Mouse (Mus musculus) thymus, adult 2 months (tissue): Measurements from ENCODE around the gene Platr17. TPM values are rescaled to one million over a fixed set of nuclear protein-coding genes. Genes with fewer than 3 reads are reported as not detected.

ENCODE experiments used
- DNase-seq: peaks from one replicate; pipeline ENCODE4 v3.0.0; 2021
- H3K27ac ChIP-seq: fragments of 200-500 bp; 2 replicates; pipeline ENCODE4 v1.5.1; 2012; ENCODE audit warnings: low read length, control low read depth; ENCODE audit not compliant: control insufficient read depth, insufficient read depth
- H3K27me3 ChIP-seq: fragments of 200-500 bp; 2 replicates; pipeline ENCODE4 v1.6.1; 2012; ENCODE audit warnings: mild to moderate bottlenecking, low read length, moderate library complexity, mixed read lengths; ENCODE audit not compliant: control insufficient read depth, insufficient read depth
- H3K36me3 ChIP-seq: fragments of 200-500 bp; 2 replicates; pipeline ENCODE4 v1.6.1; 2012; ENCODE audit warnings: mild to moderate bottlenecking, low read length, moderate library complexity; ENCODE audit not compliant: control insufficient read depth, insufficient read depth
- H3K4me1 ChIP-seq: fragments of 200-500 bp; replicated peaks from 2 replicates; pipeline ENCODE4 v1.6.1; 2012; ENCODE audit warnings: low read length; ENCODE audit not compliant: control insufficient read depth, insufficient read depth
- H3K4me3 ChIP-seq: fragments of 200-500 bp; 2 replicates; pipeline ENCODE4 v1.5.1; 2012; ENCODE audit warnings: mild to moderate bottlenecking, low read length, control low read depth, moderate library complexity; ENCODE audit not compliant: control insufficient read depth, insufficient read depth
- CTCF ChIP-seq: fragments of 200-500 bp; IDR thresholded peaks from 2 replicates; pipeline ENCODE4 v1.5.1; 2012; ENCODE audit warnings: mild to moderate bottlenecking, control low read depth, low read length, moderate library complexity, borderline replicate concordance; ENCODE audit not compliant: control insufficient read depth, poor library complexity, insufficient read depth; ENCODE audit errors: extremely low read depth
- POLR2A ChIP-seq: fragments of 200-500 bp; IDR thresholded peaks from 2 replicates; pipeline ENCODE4 v1.6.1; 2012; ENCODE audit warnings: mild to moderate bottlenecking, low read length, control low read depth, moderate library complexity; ENCODE audit not compliant: control insufficient read depth, poor library complexity, insufficient read depth; ENCODE audit errors: extremely low read depth
- WGBS: fragments of 180-500 bp; shearing (Covaris S2); methylation state at CpG from one replicate; pipeline ENCODE4 v1.1.7; 2018; 5-methylcytosine and 5-hydroxymethylcytosine counted together
- polyA plus RNA-seq: library from polyadenylated mRNA; depleted of rRNA; stranded (reverse); fragments of >200 nt; gene quantifications from 2 replicates; pipeline ENCODE4 v1.2.3, GENCODE M21; 2012

Gene Platr17
- polyA plus RNA-seq, 1 experiment, result 0.69 TPM

GRCm38 (mm10) chr17:33916847-33917655, 12.1 kb downstream of the Platr17 start:
- Histone ChIP-seq H3K27me3 (no peaks in the 10 kb centered on the region), H3K27ac (no peak overlapping the region), H3K36me3 (peaks cover 15% of the 10 kb centered on the region; the same call in 1 of the 2 replicates), H3K4me3 (no peak overlapping the region), H3K4me1 (peaks cover 18% of the 10 kb centered on the region)
- TF ChIP-seq CTCF (no peak), POLR2A (no peak)
- WGBS, result 92% methylated on average over 31 of the region's 31 CpGs
- no peak for DNase-seq

GRCm38 (mm10) chr17:33917656-33918292, 12.8 kb downstream of the Platr17 start:
- TF ChIP-seq CTCF, result no peak
- TF ChIP-seq POLR2A, result no peak
- Histone ChIP-seq H3K4me3 (no peak overlapping the region), H3K27ac (no peak overlapping the region), H3K4me1 (peaks cover 18% of the 10 kb centered on the region), H3K36me3 (peaks cover 9% of the 10 kb centered on the region; the same call in 1 of the 2 replicates), H3K27me3 (no peaks in the 10 kb centered on the region)
- no peak for DNase-seq
- 95% methylated on average over 18 of the region's 18 CpGs for WGBS

- peak overlapping the region; percentile 92; the same call in 1 of the 2 replicates for H3K4me3 ChIP-seq
- H3K36me3 ChIP-seq, result peaks cover 5% of the 10 kb centered on the region; the same call in 1 of the 2 replicates
- TF ChIP-seq POLR2A (no peak), CTCF (no peak)
- WGBS, result 83% methylated on average over 37 of the region's 37 CpGs
- peaks cover 18% of the 10 kb centered on the region for H3K4me1 ChIP-seq
- DNase-seq, result no peak
- peak overlapping the region; percentile 19 for H3K27ac ChIP-seq
- no peaks in the 10 kb centered on the region for H3K27me3 ChIP-seq
Measured at GRCm38 (mm10) chr17:33918293-33919203, 13.6 kb downstream of the Platr17 start.

- Histone ChIP-seq H3K27me3 (no peaks in the 10 kb centered on the region), H3K4me1 (peaks cover 18% of the 10 kb centered on the region), H3K4me3 (peak overlapping the region; percentile 92), H3K36me3 (no peaks in the 10 kb centered on the region; the same call in 1 of the 2 replicates), H3K27ac (peak overlapping the region; percentile 75)
- under 1% methylated on average over 52 of the region's 52 CpGs for WGBS
- TF ChIP-seq POLR2A (no peak), CTCF (no peak)
- DNase-seq, result peak; percentile 74
Measured at GRCm38 (mm10) chr17:33919351-33920281, 14.7 kb downstream of the Platr17 start.

GRCm38 (mm10) chr17:33920282-33921097, 15.6 kb downstream of the Platr17 start:
- peak; percentile 93 for TF ChIP-seq CTCF
- no peak for TF ChIP-seq POLR2A
- Histone ChIP-seq H3K36me3 (no peaks in the 10 kb centered on the region), H3K27ac (peak overlapping the region; percentile 75), H3K4me1 (peaks cover 13% of the 10 kb centered on the region), H3K27me3 (no peaks in the 10 kb centered on the region), H3K4me3 (peak overlapping the region; percentile 92)
- peak; percentile 90 for DNase-seq
- WGBS, result under 1% methylated on average over 36 of the region's 36 CpGs
